21 mouse cellular contexts compared by ENCODE assay signal in genomic region chr13:80295723-80296122, GRCm38 (mm10).
DNase-seq lines count a peak whose midpoint lies in the region; ATAC-seq and TF ChIP-seq lines count a peak whose summit lies in the region.
"Had no signal": no experiment of that assay in that cellular context is flagged by ENCODE, and none has a peak within 500 bp of the region (broad histone marks: within the 10 kb centered on the region; RNA-seq: fewer than 3 reads in every experiment).

No protein-coding gene starts in this region.

- WGBS in embryonic facial prominence, embryonic 11.5 days: 9% methylated on average over 1 of the region's 1 CpGs
- 4% methylated on average over 1 of the region's 1 CpGs for WGBS in embryonic facial prominence, embryonic 10.5 days

- no peaks in the 10 kb centered on the region for H3K4me1 ChIP-seq in embryonic facial prominence, embryonic 11.5 days (ENCODE audit: control insufficient read depth, insufficient read depth, low read length)
- H3K4me1 ChIP-seq in embryonic facial prominence, embryonic 10.5 days: peaks cover 10% of the 10 kb centered on the region
- H3K4me1 ChIP-seq in E14TG2a.4 (replicated peaks; ENCODE audit: low read depth, low read length): no peaks in the 10 kb centered on the region
- H3K4me1 ChIP-seq: forebrain, embryonic 13.5 days; hindbrain, embryonic 15.5 days had no signal

- no peak overlapping the region for H3K9ac ChIP-seq in embryonic facial prominence, embryonic 11.5 days (replicated peaks; ENCODE audit: low read length)
- H3K9ac ChIP-seq: forebrain, embryonic 13.5 days; heart, embryonic 13.5 days; hindbrain, embryonic 15.5 days had no signal

- no peaks in the 10 kb centered on the region for H3K9me3 ChIP-seq in embryonic facial prominence, embryonic 11.5 days (replicated peaks; ENCODE audit: control insufficient read depth, low read length)
- no peaks in the 10 kb centered on the region for H3K9me3 ChIP-seq in embryonic facial prominence, embryonic 10.5 days
- H3K9me3 ChIP-seq in E14TG2a.4 (ENCODE audit: low read length): no peaks in the 10 kb centered on the region
- H3K9me3 ChIP-seq: forebrain, embryonic 13.5 days; heart, embryonic 13.5 days; hindbrain, embryonic 15.5 days had no signal

- no peak overlapping the region for H3K4me2 ChIP-seq in embryonic facial prominence, embryonic 11.5 days (ENCODE audit: low read depth, low read length)
- H3K4me2 ChIP-seq: forebrain, embryonic 13.5 days; heart, embryonic 13.5 days; hindbrain, embryonic 15.5 days had no signal

- no peaks in the 10 kb centered on the region for H3K36me3 ChIP-seq in embryonic facial prominence, embryonic 11.5 days (replicated peaks; ENCODE audit: control insufficient read depth, insufficient read depth, low read depth, low read length)
- no peaks in the 10 kb centered on the region for H3K36me3 ChIP-seq in embryonic facial prominence, embryonic 10.5 days (replicated peaks)
- no peaks in the 10 kb centered on the region for H3K36me3 ChIP-seq in E14TG2a.4 (ENCODE audit: insufficient read depth, low read length)
- H3K36me3 ChIP-seq: heart, embryonic 13.5 days; hindbrain, embryonic 15.5 days had no signal

- no peak for ATAC-seq in embryonic facial prominence, embryonic 11.5 days (replicated peaks; ENCODE audit: insufficient number of reproducible peaks, low FRiP score, low TSS enrichment, low read depth)
- ATAC-seq: CD4-positive, CD25-positive, alpha-beta regulatory T cell, adult 4 months; forebrain, embryonic 13.5 days; intestine, embryonic 16.5 days had no signal

- no peaks in the 10 kb centered on the region for H3K27me3 ChIP-seq in embryonic facial prominence, embryonic 11.5 days (ENCODE audit: control insufficient read depth, insufficient read depth, low read length)
- H3K27me3 ChIP-seq in embryonic facial prominence, embryonic 10.5 days (replicated peaks; ENCODE audit: low read depth, poor library complexity, severe bottlenecking): no peaks in the 10 kb centered on the region
- H3K27me3 ChIP-seq in E14TG2a.4 (ENCODE audit: insufficient read depth, low read length): no peaks in the 10 kb centered on the region
- H3K27me3 ChIP-seq: forebrain, embryonic 13.5 days; heart, embryonic 13.5 days; hindbrain, embryonic 15.5 days had no signal

- peak; percentile 60 for TF ChIP-seq CTCF in layer of hippocampus, adult 2 months (conservative IDR thresholded peaks at IDR 0.05)
- TF ChIP-seq CTCF in E14TG2a.4 (conservative IDR thresholded peaks at IDR 0.05; ENCODE audit: low read length): peak; percentile 44

- H3K27ac ChIP-seq in embryonic facial prominence, embryonic 11.5 days (replicated peaks; ENCODE audit: low read depth, low read length): no peak overlapping the region
- no peak overlapping the region for H3K27ac ChIP-seq in embryonic facial prominence, embryonic 10.5 days (replicated peaks)
- no peak overlapping the region for H3K27ac ChIP-seq in layer of hippocampus, adult 2 months
- H3K27ac ChIP-seq: forebrain, embryonic 13.5 days; heart, embryonic 13.5 days; hindbrain, embryonic 15.5 days had no signal

- DNase-seq in embryonic facial prominence, embryonic 11.5 days (ENCODE audit: low spot score): peak; percentile 28
- no peak for DNase-seq in embryonic facial prominence, embryonic 10.5 days (ENCODE audit: low spot score)
- no peak for DNase-seq in layer of hippocampus, adult 2 months (ENCODE audit: low spot score in 2 of 2)
- DNase-seq in layer of hippocampus, postnatal 36 days: no peak
- DNase-seq in 3T3-L1 (ENCODE audit: low read depth, low spot score): peak; percentile 17
- DNase-seq in gastrocnemius, adult 18-20 months (ENCODE audit: low spot score): no peak
- DNase-seq in spleen, postnatal 14 days (ENCODE audit: low spot score in 2 of 2): no peak
- DNase-seq: adrenal gland, adult 8-10 months; adrenal gland, postnatal 36 days; B cell, adult 2 months; cerebellum, adult 2 months; cerebellum, postnatal 10 days; embryo, embryonic 11 days; gastrocnemius, postnatal 10 days; heart, postnatal 36 days had no signal

- H3K4me3 ChIP-seq in embryonic facial prominence, embryonic 11.5 days (ENCODE audit: low read depth, low read length): no peak overlapping the region
- no peak overlapping the region for H3K4me3 ChIP-seq in embryonic facial prominence, embryonic 10.5 days
- H3K4me3 ChIP-seq in layer of hippocampus, adult 2 months: no peak overlapping the region
- H3K4me3 ChIP-seq in E14TG2a.4 (replicated peaks; ENCODE audit: low read length): no peak overlapping the region
- H3K4me3 ChIP-seq: forebrain, embryonic 13.5 days; heart, embryonic 13.5 days; hindbrain, embryonic 15.5 days had no signal

Comparison
In these comparisons a context has a peak if more than half of its experiments do, and no peak if none do; other contexts are left out.
1. DNase-seq: peak in embryonic facial prominence, embryonic 11.5 days (single experiment) and 3T3-L1 (single experiment); none in embryonic facial prominence, embryonic 10.5 days (single experiment), layer of hippocampus, adult 2 months (0 of 2), layer of hippocampus, postnatal 36 days (0 of 2), gastrocnemius, adult 18-20 months (single experiment) and spleen, postnatal 14 days (0 of 2).